Mouse (Mus musculus): ENCODE measurements around the gene Fam120b. TPM values are rescaled to one million over a fixed set of nuclear protein-coding genes. Genes with fewer than 3 reads are reported as not detected.

Fam120b gene
- polyA plus RNA-seq, 1 experiment from 2014 or later = 31.1 TPM

GRCm38 (mm10) chr17:15420021-15420603, 24.1 kb downstream of the Fam120b start:
- Histone ChIP-seq H3K36me3 (peaks cover 95% of the 10 kb centered on the region), H3K4me1 (no peaks in the 10 kb centered on the region), H3K27me3 (no peaks in the 10 kb centered on the region), H3K4me2 (no peak overlapping the region), H3K27ac (no peak overlapping the region), H3K9me3 (no peaks in the 10 kb centered on the region), H3K4me3 (no peak overlapping the region), H3K9ac (no peak overlapping the region)
- WGBS = 92% methylated on average over 8 of the region's 8 CpGs
- no peak for ATAC-seq (ENCODE audit: insufficient number of reproducible peaks, insufficient read depth, low FRiP score, low TSS enrichment, low read depth)

GRCm38 (mm10) chr17:15421446-15421845, 25.4 kb downstream of the Fam120b start:
- no peak overlapping the region for H3K9ac ChIP-seq
- no peaks in the 10 kb centered on the region for H3K9me3 ChIP-seq
- no peaks in the 10 kb centered on the region for H3K4me1 ChIP-seq
- H3K36me3 ChIP-seq = peaks cover 94% of the 10 kb centered on the region
- ATAC-seq (ENCODE audit: insufficient number of reproducible peaks, insufficient read depth, low FRiP score, low TSS enrichment, low read depth) = no peak
- 97% methylated on average over 6 of the region's 6 CpGs for WGBS
- H3K27me3 ChIP-seq = no peaks in the 10 kb centered on the region
- H3K4me2 ChIP-seq = no peak overlapping the region
- no peak overlapping the region for H3K27ac ChIP-seq
- no peak overlapping the region for H3K4me3 ChIP-seq

DNA sequence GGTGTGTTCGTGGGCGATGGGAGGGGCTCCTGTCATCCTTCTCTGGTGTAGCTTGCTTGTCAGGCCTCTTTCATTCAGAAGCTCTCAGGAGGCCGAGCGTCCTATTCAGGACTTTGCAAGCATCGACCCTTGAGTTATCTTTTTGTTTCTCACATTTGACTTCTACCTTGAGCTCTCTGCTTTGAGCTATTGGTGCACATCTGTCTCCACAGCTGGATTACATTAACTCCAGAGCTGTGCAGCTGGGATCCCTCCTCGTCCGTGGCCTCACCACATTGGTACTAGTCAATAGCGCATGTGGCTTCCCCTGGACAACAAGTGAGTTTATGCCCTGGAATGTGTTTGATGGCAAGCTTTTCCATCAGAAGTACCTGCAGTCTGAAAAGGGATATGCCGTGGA, 26.7 kb downstream of the Fam120b start:
- Histone ChIP-seq H3K4me2 (no peak overlapping the region), H3K36me3 (peaks cover 92% of the 10 kb centered on the region), H3K9me3 (no peaks in the 10 kb centered on the region), H3K27me3 (no peaks in the 10 kb centered on the region), H3K9ac (no peak overlapping the region), H3K4me1 (no peaks in the 10 kb centered on the region), H3K27ac (no peak overlapping the region), H3K4me3 (no peak overlapping the region)
- ATAC-seq (ENCODE audit: insufficient number of reproducible peaks, insufficient read depth, low FRiP score, low TSS enrichment, low read depth) = no peak
- 76% methylated on average over 9 of the region's 9 CpGs for WGBS

DNA sequence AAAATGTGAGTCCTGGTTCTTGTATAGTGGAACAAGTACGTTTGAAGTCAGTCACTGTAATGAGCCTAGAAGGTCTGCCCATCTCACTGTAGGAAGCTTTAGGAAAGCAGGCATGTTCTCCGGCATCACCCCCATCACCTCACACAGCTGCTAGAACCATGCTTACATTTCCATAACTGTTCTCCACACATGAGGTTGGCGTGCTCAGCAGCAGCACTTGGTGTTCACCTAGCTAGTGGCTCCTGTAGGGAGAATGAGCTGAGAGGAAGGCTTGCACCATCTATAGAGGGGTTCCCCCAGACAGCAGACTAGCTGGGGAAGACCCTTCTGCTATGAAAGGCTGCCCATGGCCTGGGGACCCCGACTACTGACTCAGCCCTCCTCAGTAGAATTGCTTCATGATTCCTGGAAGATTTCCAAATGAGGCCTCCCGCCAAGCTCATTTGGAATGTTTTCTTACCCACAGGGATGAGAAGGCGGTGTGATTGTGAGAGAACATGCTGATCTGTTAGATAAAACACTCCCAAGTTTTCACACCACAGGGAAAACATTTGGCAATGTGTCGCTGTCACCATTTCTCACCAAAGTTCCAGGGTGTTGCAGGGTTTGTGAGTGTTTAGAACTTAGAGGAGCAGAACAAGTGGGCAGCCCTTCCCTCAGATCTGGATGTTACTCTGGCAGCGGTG, 27.2 kb downstream of the Fam120b start:
- H3K36me3 ChIP-seq = peaks cover 92% of the 10 kb centered on the region
- 82% methylated on average over 8 of the region's 8 CpGs for WGBS

DNA sequence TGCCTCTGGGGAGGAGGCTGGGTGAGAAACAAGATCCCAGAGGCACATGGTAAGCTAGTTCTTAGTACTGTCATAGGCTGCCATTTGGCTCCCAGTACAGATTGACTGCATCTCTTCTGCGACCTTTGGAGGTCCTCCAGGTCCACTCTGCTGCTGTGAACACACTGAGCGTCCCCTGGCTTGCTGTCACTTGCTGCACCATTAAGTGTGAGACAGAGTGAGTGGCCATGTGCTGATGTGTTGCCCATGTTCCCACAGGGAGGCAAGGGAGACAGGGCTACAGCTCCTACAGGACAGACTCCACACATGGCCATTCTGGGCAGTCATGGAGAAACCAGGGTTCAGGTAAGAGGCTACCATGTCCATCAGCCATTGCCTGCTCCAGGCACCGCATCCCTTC, 29.9 kb downstream of the Fam120b start:
- H3K9me3 ChIP-seq = no peaks in the 10 kb centered on the region
- H3K9ac ChIP-seq = no peak overlapping the region
- 87% methylated on average over 3 of the region's 3 CpGs for WGBS
- no peak for ATAC-seq (ENCODE audit: insufficient number of reproducible peaks, insufficient read depth, low FRiP score, low TSS enrichment, low read depth)
- no peak overlapping the region for H3K4me2 ChIP-seq
- no peak overlapping the region for H3K4me3 ChIP-seq
- no peaks in the 10 kb centered on the region for H3K4me1 ChIP-seq
- H3K36me3 ChIP-seq = peaks cover 91% of the 10 kb centered on the region
- no peak overlapping the region for H3K27ac ChIP-seq
- no peaks in the 10 kb centered on the region for H3K27me3 ChIP-seq

More for the DNA sequence above, 27.2 kb downstream of the Fam120b start:
- ATAC-seq (ENCODE audit: insufficient number of reproducible peaks, insufficient read depth, low FRiP score, low TSS enrichment, low read depth) = no peak
- no peaks in the 10 kb centered on the region for H3K4me1 ChIP-seq
- H3K9me3 ChIP-seq = no peaks in the 10 kb centered on the region
- H3K4me3 ChIP-seq = no peak overlapping the region
- no peak overlapping the region for H3K27ac ChIP-seq
- no peak overlapping the region for H3K9ac ChIP-seq
- H3K27me3 ChIP-seq = no peaks in the 10 kb centered on the region
- H3K4me2 ChIP-seq = no peak overlapping the region

DNA sequence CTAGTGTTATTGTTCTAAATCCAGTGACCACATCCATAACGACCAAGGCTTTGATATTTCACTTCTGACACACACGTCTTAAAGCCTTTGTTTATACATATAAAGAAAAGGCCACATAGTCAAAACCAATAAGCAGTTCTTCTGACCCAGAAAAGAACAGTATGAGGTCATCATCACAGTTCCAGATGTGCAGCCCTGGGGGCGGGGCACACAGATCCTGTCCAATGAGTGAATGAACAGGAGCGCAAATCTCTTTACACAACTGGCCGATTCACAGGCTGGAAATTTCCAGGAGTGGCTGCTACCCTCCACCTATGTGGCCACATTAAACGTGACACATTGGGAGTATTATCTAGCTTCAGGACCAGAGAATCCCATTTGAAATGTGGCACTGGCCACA, 33.4 kb downstream of the Fam120b start:
- no peak overlapping the region for H3K9ac ChIP-seq
- H3K27me3 ChIP-seq = no peaks in the 10 kb centered on the region
- ATAC-seq (ENCODE audit: insufficient number of reproducible peaks, insufficient read depth, low FRiP score, low TSS enrichment, low read depth) = no peak
- H3K4me1 ChIP-seq = no peaks in the 10 kb centered on the region
- peaks cover 78% of the 10 kb centered on the region for H3K36me3 ChIP-seq
- no peaks in the 10 kb centered on the region for H3K9me3 ChIP-seq
- no peak overlapping the region for H3K27ac ChIP-seq
- no peak overlapping the region for H3K4me3 ChIP-seq
- no peak overlapping the region for H3K4me2 ChIP-seq
- WGBS = 84% methylated on average over 6 of the region's 6 CpGs

GRCm38 (mm10) chr17:15429937-15430336, 33.9 kb downstream of the Fam120b start:
- Histone ChIP-seq H3K9me3 (no peaks in the 10 kb centered on the region), H3K4me3 (no peak overlapping the region), H3K27me3 (no peaks in the 10 kb centered on the region), H3K4me1 (no peaks in the 10 kb centered on the region), H3K36me3 (peaks cover 75% of the 10 kb centered on the region), H3K9ac (no peak overlapping the region), H3K27ac (no peak overlapping the region), H3K4me2 (no peak overlapping the region)
- ATAC-seq (ENCODE audit: insufficient number of reproducible peaks, insufficient read depth, low FRiP score, low TSS enrichment, low read depth) = no peak
- 84% methylated on average over 1 of the region's 1 CpGs for WGBS

GRCm38 (mm10) chr17:15431021-15431514, 35.1 kb downstream of the Fam120b start:
- Histone ChIP-seq H3K4me2 (no peak overlapping the region), H3K27ac (no peak overlapping the region), H3K9ac (no peak overlapping the region), H3K4me3 (no peak overlapping the region), H3K4me1 (no peaks in the 10 kb centered on the region), H3K27me3 (no peaks in the 10 kb centered on the region), H3K9me3 (no peaks in the 10 kb centered on the region), H3K36me3 (peaks cover 64% of the 10 kb centered on the region)
- no peak for ATAC-seq (ENCODE audit: insufficient number of reproducible peaks, insufficient read depth, low FRiP score, low TSS enrichment, low read depth)
- 76% methylated on average over 5 of the region's 5 CpGs for WGBS

GRCm38 (mm10) chr17:15431551-15431950, 35.5 kb downstream of the Fam120b start:
- no peak overlapping the region for H3K9ac ChIP-seq
- no peak overlapping the region for H3K27ac ChIP-seq
- no peaks in the 10 kb centered on the region for H3K27me3 ChIP-seq
- H3K36me3 ChIP-seq = peaks cover 61% of the 10 kb centered on the region
- no peak overlapping the region for H3K4me2 ChIP-seq
- H3K4me1 ChIP-seq = no peaks in the 10 kb centered on the region
- no peak for ATAC-seq (ENCODE audit: insufficient number of reproducible peaks, insufficient read depth, low FRiP score, low TSS enrichment, low read depth)
- no peaks in the 10 kb centered on the region for H3K9me3 ChIP-seq
- WGBS = 94% methylated on average over 4 of the region's 4 CpGs
- H3K4me3 ChIP-seq = no peak overlapping the region

DNA sequence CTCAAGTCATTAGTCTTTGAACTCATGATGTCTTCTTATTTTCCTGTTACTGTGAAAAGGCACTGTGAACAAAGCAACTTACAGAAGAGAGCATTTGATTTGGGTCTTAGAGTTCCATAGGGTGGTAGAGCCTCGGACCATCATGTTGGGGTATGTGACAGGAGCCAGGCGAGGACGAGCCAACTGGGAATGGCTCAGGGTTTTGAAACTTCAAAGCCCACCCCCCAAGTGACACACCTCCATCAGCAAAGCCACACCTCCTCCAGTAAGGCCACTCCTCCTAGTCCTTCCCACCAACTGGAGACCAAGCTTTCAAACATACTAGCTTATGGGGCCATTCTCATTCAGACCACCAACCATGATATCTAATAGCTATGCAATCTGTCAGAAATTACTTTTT, 36.0 kb downstream of the Fam120b start:
- Histone ChIP-seq H3K9me3 (no peaks in the 10 kb centered on the region), H3K36me3 (peaks cover 57% of the 10 kb centered on the region), H3K27me3 (no peaks in the 10 kb centered on the region), H3K9ac (no peak overlapping the region), H3K4me3 (no peak overlapping the region), H3K4me1 (no peaks in the 10 kb centered on the region), H3K4me2 (no peak overlapping the region), H3K27ac (no peak overlapping the region)
- no peak for ATAC-seq (ENCODE audit: insufficient number of reproducible peaks, insufficient read depth, low FRiP score, low TSS enrichment, low read depth)
- 80% methylated on average over 3 of the region's 3 CpGs for WGBS

DNA sequence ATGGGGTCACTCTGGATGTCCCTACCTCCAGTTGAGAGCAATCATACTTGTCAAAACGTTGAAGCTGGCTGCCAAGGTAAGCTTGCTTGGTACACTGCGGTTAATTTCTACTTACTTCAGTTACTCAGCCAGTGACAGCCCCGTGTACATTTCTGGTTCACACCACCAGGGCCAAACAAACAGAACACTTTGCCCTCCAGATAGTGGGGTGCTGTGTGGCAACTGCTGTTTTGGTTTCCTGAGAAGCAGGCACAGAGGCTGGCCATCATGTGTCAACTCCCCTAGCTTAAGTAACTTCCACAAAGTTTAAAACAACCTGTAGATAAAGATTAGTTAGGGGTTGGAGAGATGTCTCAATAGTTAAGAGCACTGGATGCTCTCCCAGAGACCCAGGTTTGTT, 38.7 kb downstream of the Fam120b start:
- H3K9me3 ChIP-seq = no peaks in the 10 kb centered on the region
- no peaks in the 10 kb centered on the region for H3K4me1 ChIP-seq
- H3K27ac ChIP-seq = no peak overlapping the region
- H3K36me3 ChIP-seq = peaks cover 31% of the 10 kb centered on the region
- 74% methylated on average over 3 of the region's 3 CpGs for WGBS
- H3K4me2 ChIP-seq = no peak overlapping the region
- no peak overlapping the region for H3K9ac ChIP-seq
- H3K27me3 ChIP-seq = no peaks in the 10 kb centered on the region
- ATAC-seq (ENCODE audit: insufficient number of reproducible peaks, insufficient read depth, low FRiP score, low TSS enrichment, low read depth) = no peak
- H3K4me3 ChIP-seq = no peak overlapping the region

GRCm38 (mm10) chr17:15440067-15440462, 44.1 kb downstream of the Fam120b start:
- 73% methylated on average over 8 of the region's 8 CpGs for WGBS
- Histone ChIP-seq H3K4me3 (0 out of 2 replicates have a peak overlapping the region, but pooled peaks have one; percentile 10), H3K36me3 (no peaks in the 10 kb centered on the region), H3K27me3 (no peaks in the 10 kb centered on the region), H3K9me3 (no peaks in the 10 kb centered on the region), H3K9ac (no peak overlapping the region), H3K4me1 (peaks cover 13% of the 10 kb centered on the region), H3K27ac (peak overlapping the region; percentile 58; the same call in 1 of the 2 replicates), H3K4me2 (peak overlapping the region; percentile 49)
- no peak for ATAC-seq (ENCODE audit: insufficient number of reproducible peaks, insufficient read depth, low FRiP score, low TSS enrichment, low read depth)

Measured in embryonic facial prominence, embryonic 13.5 days (tissue).